Mouse (Mus musculus): Measurements from ENCODE around the gene Nt5c2.
A peak's percentile ranks its signal among the peaks of the same experiment; 100 is the strongest.

Gene Nt5c2

DNA sequence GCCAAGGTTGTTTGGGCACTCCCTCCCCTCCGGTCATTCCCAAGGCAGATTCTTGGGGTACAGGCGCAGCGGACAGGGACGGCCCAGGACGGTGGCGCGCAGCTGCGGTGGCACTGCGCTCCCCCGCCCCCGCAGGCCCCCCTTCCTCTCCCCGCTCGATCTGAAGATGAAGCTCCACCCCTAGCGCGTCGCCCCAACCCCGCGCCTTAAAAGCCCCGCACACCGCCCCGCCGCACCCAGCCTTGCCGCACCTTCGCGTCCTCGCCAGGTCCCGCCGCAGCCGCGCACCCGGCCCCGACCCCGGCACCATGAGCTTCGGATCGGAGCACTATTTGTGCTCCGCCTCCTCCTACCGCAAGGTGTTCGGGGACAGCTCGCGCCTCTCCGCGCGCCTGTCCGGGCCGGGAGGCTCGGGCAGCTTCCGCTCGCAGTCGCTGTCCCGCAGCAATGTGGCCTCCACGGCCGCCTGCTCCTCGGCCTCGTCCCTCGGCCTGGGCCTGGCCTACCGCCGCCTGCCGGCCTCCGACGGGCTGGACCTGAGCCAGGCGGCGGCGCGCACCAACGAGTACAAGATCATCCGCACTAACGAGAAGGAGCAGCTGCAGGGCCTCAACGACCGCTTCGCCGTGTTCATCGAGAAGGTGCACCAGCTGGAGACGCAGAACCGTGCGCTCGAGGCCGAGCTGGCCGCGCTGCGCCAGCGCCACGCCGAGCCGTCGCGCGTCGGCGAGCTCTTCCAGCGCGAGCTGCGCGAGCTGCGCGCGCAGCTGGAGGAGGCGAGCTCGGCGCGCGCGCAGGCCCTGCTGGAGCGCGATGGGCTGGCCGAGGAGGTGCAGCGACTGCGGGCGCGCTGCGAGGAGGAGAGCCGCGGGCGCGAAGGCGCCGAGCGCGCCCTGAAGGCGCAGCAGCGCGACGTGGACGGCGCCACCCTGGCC, at the start of gene Nt5c2, which contains the start of gene Ina:
Nt5c2 (minus strand) TSS at position 707 of the 935 bp plus-strand sequence.
Ina (plus strand) TSS at position 252 of the 935 bp plus-strand sequence.
- DNase-seq (ENCODE audit: low spot score): peak; percentile 62

DNA sequence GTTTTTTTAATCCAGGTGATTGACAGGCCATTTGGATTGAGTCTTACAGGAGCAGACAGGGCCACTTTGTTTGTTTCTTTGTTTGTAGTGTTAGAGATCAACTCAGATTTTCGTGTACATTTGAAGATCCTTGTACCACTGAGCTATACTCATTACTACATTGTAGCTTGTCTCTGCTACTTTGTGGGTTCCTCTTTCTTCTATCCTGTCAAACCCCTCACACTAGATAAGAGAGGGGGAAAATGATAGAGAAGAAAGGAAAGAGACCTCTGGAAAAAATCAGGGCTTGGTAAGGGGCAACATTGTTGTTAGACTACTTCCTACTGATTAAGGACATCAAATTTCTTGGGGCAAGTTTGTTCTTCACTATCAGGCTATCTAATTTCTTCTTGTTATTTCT, 42.7 kb upstream of the Nt5c2 start:
- no peak for DNase-seq (ENCODE audit: low spot score)

DNA sequence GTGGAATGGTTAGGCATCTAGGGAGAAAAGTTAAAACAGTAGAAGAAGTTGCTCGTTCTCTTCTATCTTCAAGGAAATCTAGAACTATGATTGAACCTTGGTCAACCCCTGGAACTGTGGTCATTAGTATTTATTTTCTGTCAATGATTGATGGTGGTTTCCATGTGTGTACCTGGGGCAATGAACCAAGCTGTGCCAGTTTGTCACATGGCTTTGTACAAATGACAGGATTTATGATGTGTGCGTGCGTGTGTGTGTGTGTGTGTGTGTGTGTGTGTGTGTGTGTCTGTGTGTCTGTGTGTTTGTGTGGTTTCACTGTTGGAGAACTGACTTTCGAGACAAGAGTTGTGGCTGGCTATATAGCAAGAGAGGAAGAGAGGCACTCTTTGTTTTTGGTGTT, 38.5 kb upstream of the Nt5c2 start:
- peak; percentile 18 for DNase-seq (ENCODE audit: low spot score)

DNA sequence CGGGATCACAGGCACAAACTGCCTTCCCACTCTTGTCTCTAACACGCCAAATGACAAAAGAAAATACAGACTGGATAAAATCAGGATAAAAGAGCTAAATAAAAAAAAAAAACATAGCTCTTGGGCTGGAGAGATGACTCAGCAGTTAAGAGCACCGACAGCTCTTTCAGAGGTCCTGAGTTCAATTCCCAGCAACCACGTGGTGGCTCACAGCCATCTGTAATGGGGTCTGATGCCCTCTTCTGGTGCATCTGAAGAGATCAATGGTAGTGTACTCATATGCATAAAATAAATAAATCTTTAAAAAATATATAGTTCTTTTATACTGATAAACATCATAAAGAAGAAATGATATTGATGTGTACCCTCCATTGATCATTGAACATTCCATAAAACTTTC, 38.0 kb upstream of the Nt5c2 start:
- no peak for DNase-seq (ENCODE audit: low spot score)

DNA sequence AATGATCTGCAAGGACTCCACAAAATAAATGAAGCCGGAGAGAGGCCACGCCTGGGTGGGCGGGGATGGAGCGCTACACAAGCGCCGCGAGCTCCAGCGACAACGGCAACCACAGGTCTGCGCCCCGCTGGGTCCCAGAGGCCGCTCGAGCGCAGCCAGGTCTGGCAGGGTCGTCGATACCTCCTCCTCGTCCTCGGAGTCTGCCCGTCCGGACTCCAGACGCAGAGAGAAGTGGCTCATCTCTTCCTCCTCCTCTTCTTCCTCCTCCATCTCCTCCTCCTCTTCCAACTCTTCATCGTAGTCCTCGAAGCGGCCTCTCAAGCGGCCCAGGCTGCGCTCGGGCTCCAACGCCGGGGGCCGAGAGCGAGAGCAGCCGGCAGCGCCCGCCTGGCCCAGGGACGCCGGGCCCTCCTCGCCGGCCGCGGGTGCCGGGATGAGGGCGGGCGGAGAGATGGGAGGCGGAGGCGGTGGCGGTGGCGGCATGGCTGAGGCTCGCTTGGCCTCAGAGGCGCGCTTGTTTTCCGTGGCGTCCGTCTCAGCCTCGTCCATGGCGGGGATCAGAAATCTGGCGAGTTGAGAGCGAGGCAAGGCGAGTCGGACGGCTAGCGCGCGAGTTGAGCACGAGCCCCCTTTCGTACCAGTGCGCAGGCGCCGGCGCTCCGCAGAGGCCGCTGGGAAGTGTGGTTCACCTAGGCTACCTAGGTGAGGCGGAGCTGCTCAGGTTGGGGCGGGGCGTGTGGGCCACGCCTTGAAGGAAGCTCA, 35.5 kb upstream of the Nt5c2 start, which contains the start of gene Pcgf6:
Pcgf6 (minus strand) TSS at position 636 of the 762 bp plus-strand sequence.
- DNase-seq (ENCODE audit: low spot score): peak; percentile 84

DNA sequence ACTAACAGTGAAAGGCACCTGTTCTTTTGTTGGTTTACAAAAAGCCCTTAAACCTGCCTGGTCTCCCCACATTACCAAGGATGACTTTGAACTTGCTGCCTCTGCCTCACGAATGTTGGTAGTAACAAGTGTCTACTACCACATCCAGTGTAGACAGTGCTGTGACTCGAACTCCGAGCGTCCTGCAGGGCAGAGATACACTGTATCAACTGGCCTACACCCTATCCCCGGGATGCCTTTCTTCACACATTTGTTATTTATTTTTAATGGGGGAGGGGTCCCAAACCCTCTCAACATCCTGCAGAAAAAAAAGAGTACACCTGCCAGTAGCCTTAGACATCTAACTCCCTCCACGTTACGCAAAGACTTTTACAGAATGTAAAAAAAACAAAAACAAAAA, 34.9 kb upstream of the Nt5c2 start:
- DNase-seq (ENCODE audit: low spot score): no peak

DNA sequence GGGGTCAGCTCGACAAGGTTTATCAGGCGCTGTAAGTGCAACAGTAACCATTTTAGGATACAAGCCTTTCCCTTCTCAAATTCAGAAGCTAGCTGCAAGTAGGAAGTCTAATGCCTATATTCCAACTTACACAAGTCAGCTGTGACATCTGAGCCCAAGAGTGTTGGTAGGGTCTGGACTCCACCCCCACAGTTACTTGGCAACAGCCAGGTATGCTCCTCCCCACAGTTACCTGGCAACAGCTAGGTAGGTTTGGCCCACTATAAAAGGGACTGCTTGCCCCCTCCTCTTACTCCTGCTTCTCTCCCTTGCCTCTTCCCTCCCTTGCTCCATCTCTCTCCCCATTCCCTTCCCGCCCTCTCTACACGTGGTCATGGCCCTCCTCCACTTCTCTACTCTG, 34.1 kb upstream of the Nt5c2 start:
- no peak for DNase-seq (ENCODE audit: low spot score)

DNA sequence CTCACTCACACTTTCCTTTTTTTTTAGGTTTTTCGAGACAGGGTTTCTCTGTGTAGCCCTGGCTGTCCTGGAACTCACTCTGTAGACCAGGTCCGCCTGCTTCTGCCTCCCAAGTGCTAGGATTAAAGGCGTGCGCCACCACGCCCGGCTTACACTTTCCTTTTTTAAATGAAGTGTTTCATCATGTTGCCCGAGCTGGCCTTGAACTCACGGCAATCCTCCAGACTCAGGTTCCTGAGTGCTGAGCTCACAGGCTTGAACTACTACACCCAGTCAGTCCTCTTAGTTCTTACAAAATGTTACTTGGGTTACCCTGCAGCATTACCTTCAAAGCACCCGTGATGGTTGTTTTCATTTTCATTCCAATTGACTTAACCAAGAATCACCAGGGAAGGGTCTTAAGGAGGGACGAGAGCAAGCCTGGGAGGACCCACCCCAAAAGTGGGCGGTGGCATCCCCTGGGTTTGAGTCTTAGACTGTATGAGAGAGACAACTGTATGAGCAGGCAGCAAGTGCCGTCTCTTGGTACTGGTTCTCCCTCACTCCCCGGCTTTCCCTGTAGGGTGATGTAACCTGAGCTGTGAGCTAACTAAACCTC, 32.4 kb upstream of the Nt5c2 start:
- DNase-seq (ENCODE audit: low spot score): no peak

DNA sequence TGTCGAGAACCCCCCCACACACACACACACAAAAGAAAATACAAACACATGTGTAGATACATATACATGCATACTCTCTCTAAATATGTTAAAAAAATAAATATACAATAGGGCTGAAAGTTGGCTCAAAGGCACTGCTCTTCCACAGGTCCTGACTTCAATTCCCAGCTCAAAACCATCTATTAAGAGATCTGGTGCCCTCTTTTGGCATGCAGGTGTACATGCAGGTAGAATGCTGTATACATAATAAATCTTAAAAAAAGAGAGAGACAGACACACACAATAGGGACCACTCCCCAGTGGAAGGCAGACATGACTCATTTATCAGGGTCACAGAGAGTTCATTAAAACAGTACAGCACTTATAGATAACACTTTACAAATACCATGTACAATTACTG, 31.4 kb upstream of the Nt5c2 start:
- no peak for DNase-seq (ENCODE audit: low spot score)

DNA sequence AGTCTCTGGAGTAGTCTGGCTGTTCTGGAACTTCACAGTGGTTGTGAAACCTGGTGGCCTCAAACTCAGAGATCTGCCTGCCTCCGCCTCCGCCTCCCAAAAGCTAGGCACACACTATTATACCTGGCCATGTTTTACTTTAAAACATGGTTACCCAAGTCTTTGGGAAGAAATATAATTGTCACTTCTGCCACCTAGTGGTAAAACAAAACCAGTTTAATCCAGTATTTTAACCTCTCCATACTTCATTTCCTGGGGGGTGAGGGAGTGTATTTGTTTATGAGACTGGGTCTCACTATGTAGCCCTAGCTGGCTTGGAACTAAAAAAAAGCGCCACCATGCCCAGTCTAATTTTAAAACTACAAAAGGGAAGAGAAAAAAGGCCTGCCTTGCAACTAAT, 28.7 kb upstream of the Nt5c2 start:
- DNase-seq (ENCODE audit: low spot score): no peak

DNA sequence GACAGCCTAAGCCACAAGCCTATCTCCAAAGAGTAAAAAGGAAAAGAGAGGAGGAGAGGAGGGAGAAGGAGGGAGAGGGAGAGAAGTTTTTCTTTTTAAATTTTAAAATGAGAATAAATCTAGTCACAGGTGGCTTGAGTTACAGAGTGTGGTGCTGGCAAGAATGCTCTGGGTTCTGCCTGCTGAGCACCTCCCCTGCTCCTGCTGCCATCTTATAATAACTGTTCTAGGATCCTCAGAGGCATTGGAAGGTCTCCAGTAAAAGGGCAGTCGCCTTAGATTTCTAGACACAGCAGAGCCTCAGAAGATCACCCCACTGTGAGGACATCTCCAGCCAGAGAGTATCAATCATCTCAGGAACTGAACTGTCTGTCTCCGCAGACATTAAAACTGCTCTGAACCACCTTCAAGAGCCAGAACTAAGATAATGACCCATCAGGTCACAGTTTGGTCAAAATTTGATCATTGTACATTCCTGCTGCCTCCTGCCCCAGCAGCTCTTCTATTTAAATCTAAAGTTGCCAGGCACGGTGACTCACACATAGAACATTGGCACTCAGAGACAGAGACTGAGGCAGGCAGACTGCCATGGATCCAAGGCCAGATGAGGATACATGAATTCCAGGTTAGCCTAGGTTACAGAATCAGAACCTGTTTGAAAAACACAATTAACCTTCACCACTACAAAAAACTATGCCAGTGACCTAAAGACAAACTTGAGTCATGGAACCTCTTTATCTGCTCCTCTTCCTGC, 25.9 kb upstream of the Nt5c2 start:
- DNase-seq (ENCODE audit: low spot score): no peak

DNA sequence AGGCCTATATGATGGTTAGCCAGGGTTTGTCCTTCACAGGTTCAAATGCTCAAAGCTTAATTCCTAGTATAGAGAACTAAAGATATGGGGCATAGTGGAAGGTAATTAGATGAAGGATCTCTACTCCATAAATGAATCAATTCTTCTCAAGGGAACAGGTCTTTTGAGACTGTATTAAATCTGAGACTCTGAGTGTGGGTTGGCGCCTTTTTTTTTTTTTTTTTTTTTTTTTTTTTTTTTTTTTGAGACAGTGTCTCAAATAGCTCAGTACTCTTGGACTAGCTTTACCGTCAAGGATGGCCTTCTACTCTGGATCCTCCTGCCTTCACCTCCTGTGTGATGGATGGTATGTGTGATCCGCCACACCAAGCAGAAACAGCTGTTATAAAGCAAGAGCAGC, 21.6 kb upstream of the Nt5c2 start:
- no peak for DNase-seq (ENCODE audit: low spot score)

DNA sequence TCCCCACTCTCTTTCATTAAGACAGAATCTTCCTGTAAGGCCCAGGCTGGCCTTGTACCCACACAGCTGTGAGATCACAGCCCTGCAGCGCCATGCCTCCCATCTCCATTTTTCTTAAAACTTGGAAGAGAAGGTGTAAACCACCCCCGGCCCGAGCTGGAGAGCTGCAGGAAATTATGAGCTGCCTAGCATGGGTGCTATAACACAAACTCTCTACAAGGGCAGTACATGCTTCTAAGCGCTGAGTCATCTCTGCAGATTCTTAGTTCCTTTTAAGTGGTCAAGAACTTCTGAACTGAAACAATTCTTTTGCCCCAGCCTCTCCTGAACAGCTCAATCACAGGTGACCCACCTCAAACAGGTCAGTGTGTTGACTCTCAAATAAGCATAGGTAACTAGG, 20.0 kb upstream of the Nt5c2 start:
- DNase-seq (ENCODE audit: low spot score): no peak

DNA sequence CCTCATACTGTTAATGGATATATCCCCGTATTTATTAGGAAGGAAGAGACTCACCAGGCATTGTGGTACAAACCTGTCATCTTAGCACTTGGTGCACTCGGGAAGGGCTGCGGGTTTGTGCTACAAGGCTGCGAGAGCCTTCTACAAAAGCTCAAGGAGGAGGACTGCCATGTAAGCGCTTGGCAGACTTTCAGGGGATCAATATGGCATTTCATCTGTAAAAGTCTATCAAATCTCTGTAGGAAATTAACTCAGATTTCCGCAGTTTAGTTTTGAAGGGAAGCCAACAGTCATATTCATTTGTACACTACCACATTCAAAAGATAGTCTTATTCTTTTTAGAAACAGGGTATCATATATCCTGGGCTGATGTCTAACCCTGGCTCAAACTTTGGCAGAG, 16.8 kb upstream of the Nt5c2 start:
- no peak for DNase-seq (ENCODE audit: low spot score)

DNA sequence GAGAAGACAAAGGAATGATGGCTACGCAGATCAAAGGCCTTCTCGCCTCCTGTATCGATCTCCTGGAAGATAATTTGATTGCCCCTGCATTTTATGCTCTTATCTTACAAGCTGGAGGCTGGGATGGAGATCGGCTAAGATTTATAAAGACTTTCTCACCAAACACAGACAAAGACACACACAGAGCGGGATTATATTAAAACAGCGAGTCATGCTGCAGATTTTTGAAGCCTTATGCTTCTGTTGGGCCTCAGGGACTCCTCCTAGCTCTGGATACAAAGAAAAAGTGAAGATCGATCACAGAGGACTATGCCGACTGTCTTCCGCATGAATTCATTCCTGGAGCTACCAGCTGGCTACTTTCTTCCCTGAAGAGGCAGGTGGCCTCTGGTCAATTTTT, 14.8 kb upstream of the Nt5c2 start:
- no peak for DNase-seq (ENCODE audit: low spot score)

DNA sequence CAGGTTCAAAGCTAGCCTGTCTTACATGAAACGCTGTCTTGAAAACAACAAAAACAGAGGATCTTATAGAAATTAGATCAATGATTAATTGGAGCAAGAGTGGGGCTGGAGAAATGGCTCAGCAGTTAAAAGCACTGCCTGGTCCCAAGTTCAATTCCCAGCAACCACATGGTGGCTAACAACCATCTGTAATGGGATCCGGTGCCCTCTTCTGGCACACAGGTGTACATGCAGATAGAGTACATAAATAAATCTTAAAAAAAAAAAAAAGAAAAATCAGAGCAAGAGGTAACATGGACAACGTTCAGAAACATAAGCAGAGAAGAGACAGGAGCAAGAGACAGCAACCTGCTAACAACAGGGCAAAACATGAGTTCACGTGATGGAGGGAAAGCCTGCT, 11.6 kb upstream of the Nt5c2 start:
- DNase-seq (ENCODE audit: low spot score): no peak

DNA sequence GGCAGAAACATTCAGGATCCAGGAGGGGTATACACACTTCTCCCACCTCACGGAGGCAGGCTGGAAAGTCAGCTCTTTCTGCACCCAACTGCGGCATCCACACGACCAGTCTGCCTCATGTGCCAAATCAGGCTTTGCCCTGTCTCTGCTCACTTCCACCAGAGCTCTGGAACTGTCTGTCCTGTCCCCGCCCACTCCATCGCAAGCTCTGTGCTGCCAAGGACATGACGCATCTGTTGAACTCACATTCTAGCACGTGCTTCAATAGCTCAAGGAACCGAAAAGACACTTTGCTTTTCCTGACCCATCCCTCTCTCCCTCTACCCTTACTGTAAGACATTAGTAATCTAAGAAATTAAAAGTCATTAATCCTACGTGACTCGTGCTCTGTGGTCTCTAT, 10.0 kb upstream of the Nt5c2 start:
- DNase-seq (ENCODE audit: low spot score): no peak

DNA sequence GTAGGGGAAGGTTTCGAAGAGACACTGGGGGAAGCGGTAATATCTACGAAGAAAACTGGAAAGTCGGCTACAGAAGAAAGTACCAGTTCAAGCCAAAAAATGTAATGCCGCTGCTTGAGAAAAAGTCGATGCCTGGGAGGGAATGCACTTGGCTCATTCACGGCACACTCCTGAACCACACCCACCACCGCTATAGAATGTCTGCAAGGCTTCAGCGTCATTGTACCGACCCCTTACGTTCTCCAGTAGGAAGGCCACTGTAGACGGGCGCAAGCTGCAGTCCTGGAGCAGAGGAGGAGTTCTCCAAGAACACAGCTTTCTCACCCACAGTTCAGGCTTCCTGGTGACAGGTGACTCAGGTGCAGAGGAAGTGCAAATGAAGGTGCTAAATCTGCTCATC, 8.6 kb upstream of the Nt5c2 start:
- DNase-seq (ENCODE audit: low spot score): no peak

DNA sequence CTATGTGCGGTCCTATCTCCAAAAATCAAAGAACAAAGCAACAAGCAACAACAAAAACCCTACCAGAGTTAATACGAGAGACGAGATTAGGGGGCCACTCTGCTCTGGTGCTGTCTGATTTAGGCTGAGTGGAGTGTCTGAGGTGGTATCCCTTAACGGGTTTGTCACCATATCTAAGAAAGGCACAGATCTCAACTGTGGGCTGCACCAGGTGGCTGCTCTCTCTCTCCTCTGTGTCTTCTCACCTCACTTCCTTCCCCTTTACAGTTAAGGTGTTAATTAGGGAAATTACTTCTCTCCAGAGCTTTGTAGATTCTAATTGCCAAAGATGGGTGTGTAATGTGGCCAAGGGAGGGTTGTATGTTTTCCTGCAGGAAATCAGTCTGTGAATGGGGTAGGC, 7.8 kb upstream of the Nt5c2 start:
- no peak for DNase-seq (ENCODE audit: low spot score)

DNA sequence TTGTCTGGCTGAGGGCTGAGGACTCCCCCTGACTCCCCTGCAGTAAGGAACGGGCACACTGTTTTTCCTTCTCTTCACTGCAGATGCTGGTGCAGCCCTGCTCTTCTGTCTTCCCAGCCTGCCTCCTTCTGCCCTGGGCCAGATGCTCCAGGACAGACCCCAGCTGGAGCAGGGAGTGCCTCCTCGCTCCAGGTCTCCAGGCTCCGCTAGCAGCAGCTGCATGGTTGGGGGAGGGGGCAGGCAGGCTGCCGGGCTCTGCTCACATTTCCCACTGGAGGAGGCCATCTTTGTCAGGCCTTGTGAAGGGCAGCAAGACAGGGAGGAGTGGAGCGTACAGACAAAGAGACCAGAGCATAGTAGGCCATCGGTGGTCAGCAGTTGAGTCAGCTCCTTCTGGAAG, 4.4 kb upstream of the Nt5c2 start:
- no peak for DNase-seq (ENCODE audit: low spot score)

DNA sequence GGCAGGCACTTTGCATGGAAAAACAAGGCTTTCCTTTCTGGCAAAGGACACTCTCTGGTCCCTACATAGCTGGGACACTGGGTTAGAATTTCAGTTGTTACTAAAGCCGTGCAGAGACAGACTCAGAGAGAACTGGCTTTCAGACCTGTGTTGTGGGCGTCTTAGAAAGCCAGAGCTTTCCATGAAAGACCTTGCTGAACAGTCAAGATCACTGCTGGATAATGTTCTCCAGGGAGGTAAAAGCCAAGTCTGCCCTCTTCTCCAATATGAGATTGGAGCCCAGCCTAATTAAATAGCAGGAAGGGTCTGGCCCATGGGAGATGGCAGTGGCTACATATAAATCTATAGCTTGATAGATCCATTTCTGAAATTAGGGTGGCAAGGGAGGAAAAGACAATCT, 3.4 kb upstream of the Nt5c2 start:
- DNase-seq (ENCODE audit: low spot score): no peak

DNA sequence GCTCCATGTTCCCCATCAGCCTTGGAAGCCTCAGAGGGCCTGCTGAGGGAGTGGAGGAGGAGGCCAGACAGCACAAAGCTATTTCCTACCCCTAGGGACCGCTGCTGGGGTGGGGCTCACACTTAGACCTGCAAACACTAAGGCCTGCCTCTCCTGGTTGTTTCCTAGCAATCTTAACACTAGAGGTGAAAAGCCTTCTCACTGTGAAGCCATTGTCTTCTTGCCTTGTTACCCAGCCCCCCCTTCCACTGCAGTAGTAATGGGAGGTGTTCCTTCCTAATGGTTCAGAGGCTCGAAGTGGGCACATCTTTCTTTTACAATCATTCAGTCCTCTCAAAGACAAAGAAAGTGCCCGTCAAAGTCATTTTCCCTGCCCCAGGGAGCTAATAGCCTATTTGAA, 2.9 kb upstream of the Nt5c2 start:
- DNase-seq (ENCODE audit: low spot score): no peak
